Mouse (Mus musculus) ES-E14 (cell line): ENCODE results near the gene Tfpi2.

ENCODE experiments used
- CHD2 ChIP-seq: IDR thresholded peaks from 2 replicates; pipeline ENCODE4 v1.6.1; 2014; ENCODE audit warnings: mild to moderate bottlenecking, low read depth, low read length, inconsistent platforms
- ZC3H11A ChIP-seq: IDR thresholded peaks from 2 replicates; pipeline ENCODE4 v1.6.1; 2012; ENCODE audit warnings: low read depth, mild to moderate bottlenecking, inconsistent platforms, low read length, borderline replicate concordance

GRCm38 (mm10) chr6:4026367-4026766 lies 37.6 kb upstream of the Tfpi2 start:
- TF ChIP-seq ZC3H11A (no peak), CHD2 (no peak)
